Mouse (Mus musculus) embryo, embryonic 10.5 days (tissue): ENCODE results near the gene Gm28269.

Experiments used
- DNase-seq: peaks from one replicate; pipeline ENCODE4 v3.0.0-alpha.2; 2015; ENCODE audit warnings: low spot score

The Gm28269 gene

DNA sequence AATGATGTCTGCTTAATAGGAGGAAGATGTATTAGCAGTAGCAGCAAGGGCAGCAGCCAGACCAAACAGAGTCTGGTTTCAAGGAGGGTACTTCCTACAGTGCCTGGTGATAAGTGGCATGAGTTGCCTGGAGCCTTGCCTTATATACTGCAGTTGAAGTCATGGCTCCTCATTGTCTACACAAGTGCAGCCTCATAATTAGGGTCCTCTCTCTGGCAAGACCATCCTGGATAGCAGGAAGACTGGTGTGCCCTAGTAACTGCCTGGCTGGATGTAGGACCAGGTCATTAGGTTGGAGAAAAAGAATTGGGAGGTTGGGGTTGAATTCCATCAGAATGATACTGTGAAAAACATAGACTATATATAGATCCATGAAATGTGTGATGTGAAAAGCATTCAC is at the start of gene Gm28269:
Gene Gm28269 (minus strand): TSS at position 101 of the 400 bp plus-strand sequence.
- no peak for DNase-seq

DNA sequence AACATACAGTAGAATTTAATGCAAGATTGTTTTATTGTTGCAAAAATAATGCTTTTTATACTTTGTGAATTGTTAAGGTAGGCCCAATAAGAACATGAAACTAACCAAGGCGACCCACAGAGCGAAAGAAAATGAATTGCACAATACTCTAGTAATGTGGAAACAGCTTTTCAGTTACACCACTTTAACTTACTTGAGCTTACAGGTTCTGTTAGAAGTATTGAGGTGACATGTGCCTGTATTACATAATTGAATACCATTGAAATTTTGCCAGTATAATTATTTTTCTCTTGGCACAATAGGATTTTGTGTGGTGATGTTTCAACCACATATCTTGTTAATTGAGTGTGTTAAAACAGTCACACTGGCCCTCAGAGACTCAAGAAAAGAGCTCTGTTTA is 28.0 kb downstream of the Gm28269 start:
- DNase-seq, result no peak

DNA sequence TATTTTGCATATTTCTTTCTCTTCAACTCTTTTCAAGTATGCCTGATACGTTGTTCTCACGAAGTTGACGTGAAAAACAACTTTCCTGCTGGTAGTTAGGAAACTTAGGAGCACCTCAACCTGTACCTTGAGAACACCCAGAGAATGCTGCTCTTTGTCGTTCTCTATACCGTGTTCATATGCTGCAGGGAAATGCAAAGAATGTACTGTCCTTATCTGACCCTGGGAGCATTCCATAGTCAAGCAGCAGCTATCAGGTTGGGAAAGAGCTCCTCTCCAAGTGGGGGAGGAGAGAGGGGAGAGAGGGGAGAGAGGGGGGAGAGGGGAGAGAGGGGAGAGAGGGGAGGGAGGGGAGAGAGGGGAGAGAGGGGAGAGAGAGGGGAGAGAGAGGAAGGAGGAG is 29.6 kb downstream of the Gm28269 start:
- DNase-seq, result no peak

DNA sequence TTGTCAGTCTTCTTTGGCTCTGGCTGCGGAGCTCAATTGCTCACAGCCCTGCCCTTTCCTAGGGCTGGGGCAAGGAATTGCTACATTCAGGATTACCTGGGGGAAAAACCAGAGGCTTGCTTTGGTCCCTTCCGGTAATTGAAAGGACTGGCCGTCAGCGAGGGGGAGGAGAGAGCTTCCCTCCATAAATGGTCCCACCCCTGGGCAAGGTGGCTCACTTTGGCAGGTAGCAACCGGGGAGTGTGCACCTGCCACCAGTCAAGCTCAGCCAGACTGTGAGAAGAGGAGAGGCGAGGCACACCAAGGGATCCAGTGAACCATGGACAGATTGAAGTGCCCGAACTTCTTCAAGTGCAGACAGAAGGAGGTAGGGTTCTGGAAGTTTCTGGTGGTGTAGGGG is 30.1 kb downstream of the Gm28269 start, which contains the start of gene Slc6a14:
Gene Slc6a14 (plus strand): TSS at position 68 of the 400 bp plus-strand sequence.
- DNase-seq, result no peak

DNA sequence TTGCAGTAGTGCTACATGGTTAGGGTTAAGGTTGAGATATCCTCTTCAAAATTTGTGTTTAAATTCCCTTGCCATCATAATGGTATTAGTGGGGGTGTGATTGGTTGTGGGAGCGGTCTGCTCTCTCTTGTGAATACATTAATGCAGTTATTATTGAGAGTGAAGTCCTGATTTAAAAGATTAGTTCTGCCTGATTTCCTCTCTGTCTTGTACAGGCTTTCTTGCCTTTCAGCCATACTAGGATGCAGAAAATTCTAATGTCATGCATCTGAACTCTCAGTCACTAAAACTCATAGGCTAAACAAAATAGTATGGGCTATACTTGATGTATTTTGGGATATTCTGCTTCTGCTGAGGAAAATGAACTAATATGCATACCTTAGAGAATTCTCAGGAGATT is 40.4 kb downstream of the Gm28269 start:
- peak; percentile 0 for DNase-seq

DNA sequence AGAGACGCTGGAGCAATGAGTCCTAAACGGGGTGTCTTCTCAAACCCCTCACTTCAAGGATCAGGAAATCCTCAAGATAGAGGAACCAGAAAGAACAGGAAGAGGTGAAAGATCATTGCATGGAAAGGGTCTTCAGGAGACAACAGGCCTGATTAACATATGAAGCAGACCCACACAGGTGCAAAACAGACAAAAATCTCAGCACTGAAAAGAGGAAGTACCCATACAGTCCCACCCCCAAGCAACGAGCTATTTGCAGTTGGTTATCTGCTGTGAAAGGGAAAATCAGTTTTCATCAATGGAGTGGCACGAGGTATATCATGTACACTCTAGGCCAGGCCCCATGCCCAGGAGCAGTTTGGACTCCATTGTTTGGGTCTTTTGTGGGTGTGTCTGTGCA is 43.3 kb downstream of the Gm28269 start:
- no peak for DNase-seq

DNA sequence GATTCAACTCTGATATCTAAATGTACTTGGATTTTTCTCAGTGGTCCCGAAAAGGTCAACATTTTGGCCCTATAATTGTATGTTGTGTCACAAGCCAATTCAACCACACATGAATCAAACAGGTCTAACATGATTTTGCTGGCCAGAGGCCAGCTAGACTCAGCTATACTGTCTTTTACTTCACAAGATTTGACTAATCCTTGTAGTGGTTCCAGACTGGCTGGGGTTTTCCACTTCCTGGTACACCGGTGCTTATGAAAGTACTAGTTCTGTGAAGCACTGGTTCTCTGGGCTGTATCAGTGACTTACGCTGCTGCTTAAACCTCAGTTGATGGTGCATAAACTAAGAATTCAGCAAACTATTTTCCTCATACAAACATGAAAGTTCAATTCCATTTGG is 49.2 kb downstream of the Gm28269 start:
- DNase-seq, result no peak

DNA sequence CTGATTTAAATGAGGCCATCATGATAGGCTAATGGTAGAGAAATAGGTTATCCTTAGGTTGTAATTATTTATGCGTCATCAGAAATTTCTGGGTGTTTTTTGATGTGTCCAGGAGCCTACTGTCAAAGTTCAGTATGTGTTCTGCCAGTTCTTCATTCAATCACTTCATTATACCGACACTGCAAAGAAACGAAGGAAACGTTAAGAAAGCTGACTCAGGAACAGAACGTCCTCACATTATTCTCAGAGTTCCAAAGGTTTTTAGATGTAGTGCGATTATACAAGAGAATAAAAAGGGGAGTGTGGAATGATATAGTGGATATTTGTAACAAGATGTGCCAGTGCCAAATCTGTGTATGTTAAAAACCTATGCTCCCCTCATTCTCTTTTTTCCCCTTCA is 49.7 kb downstream of the Gm28269 start:
- DNase-seq, result no peak
